ENCODE assay signal across 8 mouse cellular contexts in genomic region chr6:91719042-91719747, GRCm38 (mm10). TPM values are rescaled to one million over a fixed set of nuclear protein-coding genes. Genes with fewer than 3 reads are reported as not detected.
DNase-seq lines count a peak whose midpoint lies in the region; ATAC-seq and TF ChIP-seq lines count a peak whose summit lies in the region.

No protein-coding gene starts in this region.

- H3K4me3 ChIP-seq in lung, embryonic 16.5 days (ENCODE audit: low read length) = no peak overlapping the region
- no peak overlapping the region for H3K4me3 ChIP-seq in lung, adult 2 months (replicated peaks; ENCODE audit: extremely low read depth, low read depth, low read length)
- H3K4me3 ChIP-seq in forebrain, embryonic 11.5 days (ENCODE audit: low read depth, low read length) = no peak overlapping the region
- H3K4me3 ChIP-seq in hindbrain, embryonic 15.5 days = no peak overlapping the region
- H3K4me3 ChIP-seq in neural tube, embryonic 12.5 days = no peak overlapping the region

- H3K36me3 ChIP-seq in lung, embryonic 16.5 days (ENCODE audit: control insufficient read depth, insufficient read depth, low read length) = peaks cover 10% of the 10 kb centered on the region
- H3K36me3 ChIP-seq in forebrain, embryonic 11.5 days (ENCODE audit: control insufficient read depth, insufficient read depth, low read length) = no peaks in the 10 kb centered on the region; the same call in 1 of the 2 replicates
- H3K36me3 ChIP-seq in hindbrain, embryonic 15.5 days = peaks cover 13% of the 10 kb centered on the region
- peaks cover 23% of the 10 kb centered on the region for H3K36me3 ChIP-seq in neural tube, embryonic 12.5 days

- H3K9ac ChIP-seq in lung, embryonic 16.5 days (ENCODE audit: low read length) = 0 out of 2 replicates have a peak overlapping the region, but pooled peaks have one; percentile 17
- peak overlapping the region; percentile 31; the same call in 1 of the 2 replicates for H3K9ac ChIP-seq in forebrain, embryonic 11.5 days (ENCODE audit: low read length)
- H3K9ac ChIP-seq in hindbrain, embryonic 15.5 days = no peak overlapping the region
- no peak overlapping the region for H3K9ac ChIP-seq in neural tube, embryonic 12.5 days

- no peaks in the 10 kb centered on the region for H3K27me3 ChIP-seq in lung, embryonic 16.5 days (ENCODE audit: control insufficient read depth, insufficient read depth, low read depth, low read length)
- no peaks in the 10 kb centered on the region for H3K27me3 ChIP-seq in forebrain, embryonic 11.5 days (ENCODE audit: control insufficient read depth, insufficient read depth, low read length)
- no peaks in the 10 kb centered on the region for H3K27me3 ChIP-seq in hindbrain, embryonic 15.5 days
- H3K27me3 ChIP-seq in neural tube, embryonic 12.5 days (replicated peaks) = no peaks in the 10 kb centered on the region

- no peak for TF ChIP-seq POLR2A in lung, adult 2 months (IDR thresholded peaks at IDR 0.05; ENCODE audit: borderline replicate concordance, extremely low read depth, low read depth, low read length)

- no peak for TF ChIP-seq CTCF in lung, adult 2 months (IDR thresholded peaks at IDR 0.05; ENCODE audit: insufficient read depth, low read length)

- ATAC-seq in lung, embryonic 16.5 days (ENCODE audit: low read depth) = peak; percentile 34; the same call in 1 of the 2 replicates
- peak; percentile 63 for ATAC-seq in forebrain, embryonic 11.5 days (replicated peaks; ENCODE audit: low FRiP score)
- peak; percentile 67 for ATAC-seq in hindbrain, embryonic 15.5 days (ENCODE audit: low FRiP score, low read depth)
- ATAC-seq in neural tube, embryonic 12.5 days (ENCODE audit: low FRiP score, low read depth) = peak; percentile 71

- no peaks in the 10 kb centered on the region for H3K9me3 ChIP-seq in lung, embryonic 16.5 days (ENCODE audit: control insufficient read depth, low read length)
- H3K9me3 ChIP-seq in forebrain, embryonic 11.5 days (ENCODE audit: control insufficient read depth, low read length) = no peaks in the 10 kb centered on the region
- H3K9me3 ChIP-seq in hindbrain, embryonic 15.5 days = no peaks in the 10 kb centered on the region
- no peaks in the 10 kb centered on the region for H3K9me3 ChIP-seq in neural tube, embryonic 12.5 days

- H3K4me2 ChIP-seq in lung, embryonic 16.5 days (ENCODE audit: low read depth, low read length) = no peak overlapping the region
- no peak overlapping the region for H3K4me2 ChIP-seq in forebrain, embryonic 11.5 days (ENCODE audit: low read depth, low read length, severe bottlenecking)
- peak overlapping the region; percentile 37; the same call in 1 of the 2 replicates for H3K4me2 ChIP-seq in hindbrain, embryonic 15.5 days
- peak overlapping the region; percentile 22; the same call in 1 of the 2 replicates for H3K4me2 ChIP-seq in neural tube, embryonic 12.5 days (replicated peaks)

- WGBS in lung, embryonic 16.5 days = 64% methylated on average over 6 of the region's 6 CpGs
- 70% methylated on average over 6 of the region's 6 CpGs for WGBS in lung, adult 2 months
- 59% methylated on average over 6 of the region's 6 CpGs for WGBS in forebrain, embryonic 11.5 days
- 34% methylated on average over 6 of the region's 6 CpGs for WGBS in hindbrain, embryonic 15.5 days
- 69% methylated on average over 6 of the region's 6 CpGs for WGBS in neural tube, embryonic 12.5 days

- intact Hi-C loops in left cerebral cortex, postnatal 10 days (cut with DNase I) = no loop called here

- peaks cover 19% of the 10 kb centered on the region for H3K4me1 ChIP-seq in lung, embryonic 16.5 days (replicated peaks; ENCODE audit: control insufficient read depth, insufficient read depth, low read length)
- peaks cover 19% of the 10 kb centered on the region for H3K4me1 ChIP-seq in lung, adult 2 months (ENCODE audit: control insufficient read depth, insufficient read depth, low read length)
- H3K4me1 ChIP-seq in forebrain, embryonic 11.5 days (replicated peaks; ENCODE audit: control insufficient read depth, insufficient read depth, low read length) = peaks cover 30% of the 10 kb centered on the region
- peaks cover 42% of the 10 kb centered on the region for H3K4me1 ChIP-seq in hindbrain, embryonic 15.5 days (replicated peaks)
- H3K4me1 ChIP-seq in neural tube, embryonic 12.5 days = peaks cover 39% of the 10 kb centered on the region

- no peak overlapping the region; the same call in 1 of the 2 replicates for H3K27ac ChIP-seq in lung, embryonic 16.5 days (ENCODE audit: low read length)
- peak overlapping the region; percentile 79 for H3K27ac ChIP-seq in forebrain, embryonic 11.5 days (ENCODE audit: low read depth, low read length)
- H3K27ac ChIP-seq in hindbrain, embryonic 15.5 days (replicated peaks) = peak overlapping the region; percentile 90
- peak overlapping the region; percentile 43 for H3K27ac ChIP-seq in neural tube, embryonic 12.5 days

- no peak for DNase-seq in lung, adult 2 months
- DNase-seq in forebrain, embryonic 11.5 days (ENCODE audit: low spot score) = no peak
- peak; percentile 71 to 73 for DNase-seq in left cerebral cortex, postnatal 10 days (ENCODE audit: extremely low spot score in 1 of 2, low spot score in 2 of 2)
- no peak for DNase-seq in natural killer cell, adult 2 months (ENCODE audit: low spot score in 2 of 2)
- DNase-seq in B cell, adult 2 months = no peak

RNA-seq across cellular contexts. Expression of gene Slc6a6, which starts 35.3 kb away (rescaled TPM):
- polyA plus RNA-seq in lung, embryonic 16.5 days (2015; fragmentation: Nextera tagmentation; extraction: Ambion mirVana) = 47.1 and 51.7 TPM in 2 replicates
- 178 and 228 TPM in 2 replicates for polyA plus RNA-seq in lung, adult 2 months (2012; rRNA removed)
- 44.2 and 49.3 TPM in 2 replicates for polyA plus RNA-seq in forebrain, embryonic 11.5 days (2014; fragmentation: Nextera tagmentation; extraction: Ambion mirVana)
- polyA plus RNA-seq in hindbrain, embryonic 15.5 days (2015; fragmentation: Nextera tagmentation; extraction: Ambion mirVana) = 99.4 and 102 TPM in 2 replicates
- 100 to 1,000 TPM; 198 to 215 TPM for total RNA-seq in left cerebral cortex, postnatal 10 days (2021)
- polyA plus RNA-seq in neural tube, embryonic 12.5 days (2016; fragmentation: Nextera tagmentation; extraction: Ambion mirVana) = 60.8 and 72.4 TPM in 2 replicates

Comparison
In these comparisons a context has a peak if more than half of its experiments do, and no peak if none do; other contexts are left out.
1. H3K4me2 ChIP-seq: peak in hindbrain, embryonic 15.5 days (single experiment) and neural tube, embryonic 12.5 days (single experiment); none in lung, embryonic 16.5 days (single experiment) and forebrain, embryonic 11.5 days (single experiment).
2. H3K9ac ChIP-seq: peak in lung, embryonic 16.5 days (single experiment) and forebrain, embryonic 11.5 days (single experiment); none in hindbrain, embryonic 15.5 days (single experiment) and neural tube, embryonic 12.5 days (single experiment).
3. DNase-seq: peak in left cerebral cortex, postnatal 10 days (2 of 2); none in lung, adult 2 months (single experiment), forebrain, embryonic 11.5 days (single experiment), natural killer cell, adult 2 months (0 of 2) and B cell, adult 2 months (0 of 2).
4. Peak in every context shown above with its lines, with median percentiles within 50 percentile points of each other: ATAC-seq.